Mouse (Mus musculus): ENCODE data around the gene Fam208a. TPM values are rescaled to one million over a fixed set of nuclear protein-coding genes. Genes with fewer than 3 reads are reported as not detected.

Fam208a gene
- polyA plus RNA-seq, 1 experiment from 2014 or later, result 22.8 TPM

DNA sequence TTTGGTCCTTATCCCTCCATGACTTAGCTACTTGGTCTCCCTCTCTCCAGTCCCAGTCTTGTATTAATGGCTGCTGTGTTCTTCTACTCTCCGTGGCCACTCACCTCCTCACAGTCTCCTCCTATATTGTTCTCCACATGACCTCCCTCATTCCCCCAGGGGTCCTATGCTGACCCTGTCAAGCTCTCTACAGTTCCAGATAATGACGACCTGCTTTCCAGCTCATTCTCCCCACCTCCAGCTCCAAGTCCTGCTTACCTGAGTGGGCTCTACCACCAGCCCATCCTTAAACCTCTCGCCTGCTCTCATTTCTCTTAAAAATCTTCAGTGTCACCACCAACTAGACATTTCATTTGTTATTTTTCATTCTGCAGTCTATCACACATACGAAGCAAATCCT lies 72.5 kb downstream of the Fam208a start:
- Histone ChIP-seq H3K9ac (replicated peaks; ENCODE audit: low read depth, low read length) (no peak overlapping the region), H3K36me3 (ENCODE audit: control insufficient read depth, insufficient read depth, low read length) (peaks cover 17% of the 10 kb centered on the region), H3K4me3 (ENCODE audit: low read depth, low read length) (no peak overlapping the region), H3K4me2 (replicated peaks; ENCODE audit: low read depth, low read length) (no peak overlapping the region), H3K27me3 (ENCODE audit: control insufficient read depth, insufficient read depth, low read length) (no peaks in the 10 kb centered on the region), H3K27ac (ENCODE audit: low read length) (no peak overlapping the region), H3K4me1 (ENCODE audit: control insufficient read depth, insufficient read depth, low read length) (no peaks in the 10 kb centered on the region), H3K9me3 (ENCODE audit: control insufficient read depth, low read depth, low read length) (no peaks in the 10 kb centered on the region)
- ATAC-seq (ENCODE audit: insufficient number of reproducible peaks, insufficient read depth, low FRiP score, low read depth), result no peak
- WGBS, result 89% methylated on average over 4 of the region's 4 CpGs

DNA sequence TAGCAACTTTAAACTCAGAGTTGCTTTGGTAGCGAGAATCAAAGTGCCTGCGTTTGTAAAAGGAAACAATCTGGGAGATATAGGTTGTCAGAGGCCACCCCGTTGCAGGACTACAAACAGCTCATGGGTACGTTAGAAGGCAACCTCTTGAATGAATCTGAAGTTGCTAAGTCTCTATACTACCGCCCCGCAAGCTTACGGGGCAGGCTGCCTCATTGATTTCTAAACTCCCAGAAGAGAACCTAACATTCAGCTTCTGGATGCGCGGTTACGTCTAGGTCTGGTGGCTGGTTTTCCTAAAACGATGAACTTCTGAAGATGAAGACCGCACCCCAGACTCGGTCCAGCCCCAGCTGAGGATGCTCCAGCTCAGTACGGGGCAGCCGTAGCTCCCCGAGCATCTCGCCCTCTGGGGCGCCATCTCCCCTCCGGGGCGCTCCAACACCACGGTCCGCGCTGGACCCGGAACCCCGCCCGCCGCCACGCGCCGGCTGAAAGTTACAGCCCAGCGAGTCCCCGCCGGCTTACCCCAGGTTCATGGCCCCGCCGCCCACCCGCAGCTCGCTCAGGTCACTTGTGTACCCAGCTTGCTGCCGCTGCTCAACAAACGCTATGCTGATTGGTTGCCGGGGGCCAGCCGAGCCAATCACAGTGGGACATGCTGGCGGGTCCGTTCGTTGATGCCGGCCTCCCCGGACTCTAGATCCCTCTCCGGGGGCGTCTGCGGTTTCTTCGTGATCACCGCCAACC lies 79.4 kb downstream of the Fam208a start, which contains the start of gene Ccdc66:
Gene Ccdc66, minus strand, starts transcription at position 567 of the 750 bp plus-strand sequence.
- H3K9ac ChIP-seq (replicated peaks; ENCODE audit: low read depth, low read length), result peak within 1 kb of the TSS; percentile 60
- WGBS, result under 1% methylated on average over 51 of the region's 51 CpGs
- no peaks in the 10 kb centered on the region for H3K9me3 ChIP-seq (ENCODE audit: control insufficient read depth, low read depth, low read length)
- no peaks in the 10 kb centered on the region for H3K36me3 ChIP-seq (ENCODE audit: control insufficient read depth, insufficient read depth, low read length)
- peak; percentile 96 for ATAC-seq (ENCODE audit: insufficient number of reproducible peaks, insufficient read depth, low FRiP score, low read depth)
- H3K4me1 ChIP-seq (ENCODE audit: control insufficient read depth, insufficient read depth, low read length), result 0 out of 2 replicates have a peak, but pooled peaks cover 3% of the 10 kb centered on the region
- H3K27ac ChIP-seq (ENCODE audit: low read length), result peak within 1 kb of the TSS; percentile 17; the same call in 1 of the 2 replicates
- H3K27me3 ChIP-seq (ENCODE audit: control insufficient read depth, insufficient read depth, low read length), result no peaks in the 10 kb centered on the region
- peak within 1 kb of the TSS; percentile 64 for H3K4me2 ChIP-seq (replicated peaks; ENCODE audit: low read depth, low read length)
- peak within 1 kb of the TSS; percentile 86 for H3K4me3 ChIP-seq (ENCODE audit: low read depth, low read length)

- H3K27me3 ChIP-seq (ENCODE audit: control insufficient read depth, insufficient read depth, low read length), result no peaks in the 10 kb centered on the region
- peak overlapping the region; percentile 60; the same call in 1 of the 2 replicates for H3K9ac ChIP-seq (replicated peaks; ENCODE audit: low read depth, low read length)
- H3K4me1 ChIP-seq (ENCODE audit: control insufficient read depth, insufficient read depth, low read length), result 0 out of 2 replicates have a peak, but pooled peaks cover 3% of the 10 kb centered on the region
- ATAC-seq (ENCODE audit: insufficient number of reproducible peaks, insufficient read depth, low FRiP score, low read depth), result peak; percentile 38; the same call in 1 of the 2 replicates
- H3K27ac ChIP-seq (ENCODE audit: low read length), result peak overlapping the region; percentile 17; the same call in 1 of the 2 replicates
- no peaks in the 10 kb centered on the region for H3K36me3 ChIP-seq (ENCODE audit: control insufficient read depth, insufficient read depth, low read length)
- no peaks in the 10 kb centered on the region for H3K9me3 ChIP-seq (ENCODE audit: control insufficient read depth, low read depth, low read length)
- H3K4me2 ChIP-seq (replicated peaks; ENCODE audit: low read depth, low read length), result peak overlapping the region; percentile 64
- WGBS, result 20% methylated on average over 15 of the region's 15 CpGs
- H3K4me3 ChIP-seq (ENCODE audit: low read depth, low read length), result peak overlapping the region; percentile 86
Measured at GRCm38 (mm10) chr14:27508644-27509301, 80.1 kb downstream of the Fam208a start.

DNA sequence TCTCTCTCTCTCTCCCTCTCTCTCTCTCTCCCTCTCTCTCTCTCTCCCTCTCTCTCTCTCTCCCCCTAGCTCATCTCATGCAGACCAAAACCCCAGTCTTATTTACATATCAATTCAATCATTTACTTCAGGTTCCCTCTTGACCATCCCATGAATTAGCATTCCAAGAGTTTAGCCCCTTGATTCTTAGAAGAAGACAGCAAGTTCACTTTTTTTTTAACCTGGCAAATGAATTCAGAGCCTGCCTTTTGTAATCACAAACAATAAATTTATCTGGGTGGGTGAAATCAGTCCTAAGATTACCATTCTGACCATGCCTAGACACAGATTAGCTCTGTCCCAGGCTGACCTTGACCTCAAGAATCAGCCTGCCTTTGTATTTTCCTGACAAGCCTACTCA lies 95.9 kb downstream of the Fam208a start:
- ATAC-seq (ENCODE audit: insufficient number of reproducible peaks, insufficient read depth, low FRiP score, low read depth), result no peak
- no peaks in the 10 kb centered on the region for H3K9me3 ChIP-seq (ENCODE audit: control insufficient read depth, low read depth, low read length)
- no peaks in the 10 kb centered on the region for H3K36me3 ChIP-seq (ENCODE audit: control insufficient read depth, insufficient read depth, low read length)
- no peak overlapping the region for H3K4me2 ChIP-seq (replicated peaks; ENCODE audit: low read depth, low read length)
- no peaks in the 10 kb centered on the region for H3K27me3 ChIP-seq (ENCODE audit: control insufficient read depth, insufficient read depth, low read length)
- H3K4me1 ChIP-seq (ENCODE audit: control insufficient read depth, insufficient read depth, low read length), result no peaks in the 10 kb centered on the region
- H3K9ac ChIP-seq (replicated peaks; ENCODE audit: low read depth, low read length), result no peak overlapping the region
- no peak overlapping the region for H3K27ac ChIP-seq (ENCODE audit: low read length)
- no peak overlapping the region for H3K4me3 ChIP-seq (ENCODE audit: low read depth, low read length)

Small RNA genes lying within 50 kb of the gene (microRNA-seq; reads per million reads assigned to microRNA genes)
- not detected for gene Gm23633

Other genes starting within 250 kb of the Fam208a start
- gene Ccdc66, start 79.6 kb downstream of the Fam208a start, polyA plus RNA-seq (2014; fragmentation: Nextera tagmentation; extraction: Ambion mirVana), result 10.2 and 12.8 TPM in 2 replicates
- gene Erc2, start 193.6 kb downstream of the Fam208a start, polyA plus RNA-seq (2014; fragmentation: Nextera tagmentation; extraction: Ambion mirVana), result 7.7 and 8.4 TPM in 2 replicates